Mouse (Mus musculus): ENCODE measurements around the gene Dock1.

Dock1 gene

DNA sequence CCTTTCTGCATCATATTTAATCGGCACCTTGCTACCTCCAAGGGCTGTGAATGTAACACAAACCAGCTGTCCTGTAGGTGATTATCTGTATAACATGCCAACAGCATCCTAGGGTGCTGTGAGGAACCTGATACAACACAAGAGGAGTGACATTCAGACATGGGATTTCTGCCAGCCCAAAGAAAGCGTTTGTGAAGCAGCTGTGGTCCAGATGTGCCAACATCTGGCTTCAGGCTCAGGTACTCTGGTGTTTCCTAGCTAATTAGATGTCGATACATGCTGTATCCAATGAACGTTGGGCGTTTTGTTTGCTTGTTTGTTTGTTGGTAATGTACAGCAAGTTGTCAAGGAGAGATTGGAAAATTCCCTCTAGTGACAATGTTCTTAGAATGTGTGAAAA is 487.1 kb downstream of the Dock1 start:
- DNase-seq (ENCODE audit: low spot score in 2 of 2): no peak

DNA sequence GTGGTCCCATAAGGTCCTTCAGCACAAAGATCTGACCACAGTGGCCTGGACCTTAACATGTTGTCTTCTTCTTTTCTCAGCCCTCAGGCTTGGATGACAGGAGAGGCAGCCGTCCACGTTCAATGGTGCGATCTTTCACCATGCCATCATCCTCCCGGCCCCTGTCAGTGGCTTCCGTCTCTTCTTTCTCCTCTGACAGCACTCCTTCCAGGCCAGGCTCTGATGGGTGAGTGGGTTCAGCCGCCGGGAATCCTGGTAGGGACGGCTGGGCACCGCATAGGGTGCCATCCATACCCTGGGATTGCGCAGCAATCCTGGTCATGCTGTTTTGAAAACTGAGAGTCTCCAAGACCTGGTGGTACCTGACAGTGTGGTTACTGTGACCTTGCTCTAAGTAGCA is 487.9 kb downstream of the Dock1 start:
- no peak for DNase-seq (ENCODE audit: low spot score in 2 of 2)

DNA sequence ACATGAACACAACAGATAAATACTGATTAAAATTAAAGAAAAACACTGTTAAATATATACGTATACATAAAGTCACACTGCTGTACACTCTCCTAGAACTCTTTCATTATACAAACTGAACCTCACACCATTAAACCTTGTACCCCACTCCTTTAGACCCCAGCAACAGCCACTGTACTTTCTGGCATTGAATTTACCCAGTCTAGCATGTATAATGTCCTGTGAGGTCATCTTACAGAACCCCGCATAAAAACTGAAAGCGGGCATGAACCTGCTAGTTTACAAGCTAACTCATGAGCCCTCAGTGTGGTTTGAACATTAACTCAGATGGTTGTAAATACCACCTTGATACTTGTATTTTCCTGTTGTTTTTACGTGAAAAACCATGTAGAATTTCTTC is 489.2 kb downstream of the Dock1 start:
- DNase-seq (ENCODE audit: low spot score in 2 of 2): no peak

DNA sequence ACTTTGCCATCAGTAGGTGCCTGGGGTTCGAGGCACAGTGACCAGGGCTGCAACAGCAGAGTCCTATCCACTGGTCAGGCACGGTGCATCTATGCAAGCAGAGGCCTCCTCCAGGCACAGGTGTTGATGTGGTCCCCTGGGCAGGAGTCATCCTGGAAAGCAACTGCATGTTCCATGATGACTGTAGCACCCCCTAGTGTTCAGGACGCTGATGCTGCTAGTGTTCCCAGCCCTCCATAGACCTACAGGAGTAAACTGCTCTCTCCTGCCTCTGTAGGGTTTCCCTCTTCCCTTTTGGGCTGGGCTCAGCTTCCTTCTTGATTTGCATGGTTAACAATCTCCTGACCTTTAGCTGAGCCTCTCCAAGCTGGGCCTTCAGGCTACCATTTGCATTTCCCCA is 494.7 kb downstream of the Dock1 start:
- no peak for DNase-seq (ENCODE audit: low spot score in 2 of 2)

DNA sequence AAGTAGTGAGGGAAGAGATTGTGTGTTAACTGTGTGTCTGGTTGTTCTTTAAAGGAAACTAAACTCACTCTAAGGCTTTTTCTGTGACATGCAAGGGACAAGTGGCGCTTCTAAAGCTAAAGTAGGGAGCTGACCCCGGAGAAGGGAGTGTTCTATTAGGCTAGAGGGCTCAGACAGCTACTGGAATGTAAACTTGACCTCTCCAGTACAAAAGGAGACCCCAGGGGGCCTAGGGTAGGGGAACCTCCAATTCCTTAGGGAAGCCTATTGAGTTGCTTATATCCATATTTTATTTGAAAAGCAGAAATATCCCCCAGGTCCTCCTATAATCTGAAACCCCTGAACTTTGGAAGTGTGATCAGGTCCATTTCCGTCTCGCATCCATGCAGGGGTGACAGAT is 499.5 kb downstream of the Dock1 start:
- DNase-seq (ENCODE audit: low spot score in 2 of 2): no peak

DNA sequence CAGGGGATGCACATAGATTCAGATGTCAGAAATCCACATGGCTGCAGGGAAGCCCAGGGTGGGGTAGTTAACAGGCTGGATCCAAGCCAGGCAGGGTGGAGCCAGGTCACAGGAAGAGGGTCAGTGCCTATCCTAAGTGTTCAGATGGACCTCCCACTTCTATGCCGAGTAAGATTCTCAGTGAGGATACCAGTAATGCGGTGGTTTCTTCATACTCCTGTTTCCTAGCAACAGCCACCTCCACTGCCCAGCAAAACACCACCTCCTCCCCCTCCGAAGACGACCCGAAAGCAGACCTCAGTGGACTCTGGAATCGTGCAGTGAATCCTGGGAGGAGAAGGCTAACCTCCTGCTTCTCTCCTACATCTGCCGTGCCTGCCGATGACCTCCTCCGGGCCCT is 501.8 kb downstream of the Dock1 start:
- DNase-seq (ENCODE audit: low spot score in 2 of 2): no peak

DNA sequence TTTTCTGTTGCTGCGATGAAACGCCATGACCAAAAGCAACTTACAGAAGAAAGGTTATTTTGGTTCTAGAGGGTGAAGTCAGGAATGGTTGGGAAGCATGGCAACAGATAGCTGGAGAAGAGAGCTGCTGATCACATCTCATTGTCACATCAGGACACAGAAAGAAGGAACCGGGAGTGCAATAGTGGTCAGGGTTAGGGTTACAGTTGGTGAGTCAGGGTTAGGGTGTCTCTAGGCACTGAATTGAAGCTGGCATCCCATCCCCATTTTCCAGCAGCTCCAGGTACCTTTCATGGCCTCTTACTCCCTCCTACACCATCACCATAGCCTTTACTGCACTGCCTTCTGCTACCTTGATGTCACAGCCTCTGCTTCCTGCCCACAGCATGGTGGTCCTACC is 523.7 kb downstream of the Dock1 start:
- DNase-seq (ENCODE audit: low spot score in 2 of 2): no peak

DNA sequence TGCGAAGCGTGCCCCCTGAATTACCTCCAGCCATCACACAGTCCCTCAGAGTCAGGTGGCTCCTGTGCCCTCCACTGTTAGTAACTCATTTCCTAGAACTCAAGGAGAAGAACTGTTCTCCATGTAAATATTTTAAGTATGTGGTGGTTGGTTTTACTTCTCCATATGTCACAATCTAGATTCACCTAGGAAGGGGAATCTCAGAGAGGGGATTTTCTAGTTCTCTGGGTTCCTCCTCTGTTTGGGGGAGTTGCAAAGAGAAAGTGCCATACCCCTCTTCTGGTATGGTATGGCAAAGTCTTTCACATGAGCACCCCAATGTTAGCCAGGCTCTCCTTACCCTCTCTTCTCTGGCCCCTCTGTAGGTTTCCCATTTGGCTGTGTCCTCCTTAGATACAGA is 525.2 kb downstream of the Dock1 start:
- DNase-seq (ENCODE audit: low spot score in 2 of 2): no peak

DNA sequence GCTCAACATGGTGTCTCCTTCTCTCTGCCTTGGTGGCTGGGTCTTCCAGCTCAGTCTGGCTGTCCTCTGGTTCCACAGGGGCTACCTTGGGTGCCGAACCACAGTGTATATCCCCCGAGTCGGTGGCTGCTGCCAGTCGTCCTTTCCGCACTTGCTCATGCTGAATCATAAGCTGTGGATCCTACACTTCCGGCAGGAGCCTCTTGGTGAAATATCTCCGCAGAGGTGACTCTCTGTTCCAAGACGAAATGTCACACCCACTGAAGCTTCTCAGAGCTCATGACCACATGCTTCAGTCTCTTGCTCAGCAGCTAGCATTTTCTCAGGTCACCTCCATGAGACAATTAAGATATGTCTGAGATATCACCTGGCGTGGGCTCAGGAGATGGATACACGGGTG is 526.4 kb downstream of the Dock1 start:
- no peak for DNase-seq (ENCODE audit: low spot score in 2 of 2)

DNA sequence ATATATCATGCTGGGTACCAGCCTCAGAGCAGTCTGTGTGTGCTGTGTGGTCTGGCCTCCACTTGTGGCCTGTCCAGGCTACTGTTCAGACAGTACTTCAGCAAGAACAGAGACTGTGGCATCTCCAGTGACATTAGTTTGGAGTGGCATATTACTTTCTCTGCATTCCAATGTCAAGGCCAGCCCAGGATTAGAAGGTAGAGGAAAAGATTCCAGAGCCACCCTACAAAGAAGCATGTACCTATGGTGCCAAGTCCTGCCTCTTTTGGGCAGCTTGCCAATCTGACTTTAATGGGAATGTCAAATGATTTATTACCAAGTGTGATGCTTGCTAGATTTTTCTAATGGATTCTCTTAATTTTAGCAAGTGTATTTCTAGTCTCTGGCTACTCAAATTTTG is 533.5 kb downstream of the Dock1 start:
- DNase-seq (ENCODE audit: low spot score in 2 of 2): no peak

DNA sequence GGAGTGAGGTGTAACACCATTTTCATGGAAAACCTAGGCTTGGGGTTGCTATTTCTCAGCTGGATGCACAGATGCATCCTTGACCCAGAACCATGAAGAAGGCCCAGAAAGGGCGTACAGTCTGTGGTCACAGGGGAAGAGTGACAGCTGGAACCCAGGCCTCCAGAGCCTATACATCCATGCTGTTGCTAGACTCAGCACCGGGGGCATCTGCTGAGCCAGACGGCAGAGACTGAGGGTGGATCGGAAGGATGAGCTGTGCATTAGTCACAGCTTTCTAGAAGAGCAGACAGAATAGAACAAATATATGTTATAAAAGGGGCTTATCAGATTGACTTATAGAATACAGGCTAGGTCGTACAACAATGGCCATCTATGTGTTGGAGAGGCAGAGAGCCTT is 534.7 kb downstream of the Dock1 start:
- DNase-seq (ENCODE audit: low spot score in 2 of 2): no peak

DNA sequence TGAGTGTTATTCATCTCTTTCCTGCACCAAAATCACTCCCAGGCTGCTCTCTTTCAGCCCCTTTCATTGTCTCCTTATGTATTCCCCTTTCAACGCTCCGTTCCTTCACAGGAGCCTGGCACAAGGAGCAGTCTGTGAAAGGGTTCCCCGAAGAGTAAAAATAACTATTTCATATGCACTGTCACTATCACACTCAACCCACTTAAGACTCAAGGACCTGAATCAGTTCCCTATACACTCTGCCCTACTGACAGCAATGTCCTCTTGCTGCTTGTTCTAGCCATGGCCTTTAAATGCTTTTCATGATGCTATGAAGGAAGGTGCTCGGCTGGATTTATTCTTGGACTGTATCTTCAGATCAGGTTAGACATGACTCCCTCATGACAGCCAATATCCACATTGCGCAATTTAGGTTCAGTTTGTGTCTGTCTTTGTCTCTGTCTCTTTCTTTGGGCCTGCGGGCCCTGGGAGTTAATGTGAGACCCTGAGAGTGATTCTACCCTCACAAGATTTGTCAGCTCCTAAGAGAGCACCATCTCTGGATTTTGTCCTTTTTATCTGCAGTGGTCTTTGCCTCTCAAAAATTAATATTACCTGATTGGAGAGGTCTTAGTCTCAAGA is 538.6 kb downstream of the Dock1 start:
- DNase-seq (ENCODE audit: low spot score in 2 of 2): no peak

DNA sequence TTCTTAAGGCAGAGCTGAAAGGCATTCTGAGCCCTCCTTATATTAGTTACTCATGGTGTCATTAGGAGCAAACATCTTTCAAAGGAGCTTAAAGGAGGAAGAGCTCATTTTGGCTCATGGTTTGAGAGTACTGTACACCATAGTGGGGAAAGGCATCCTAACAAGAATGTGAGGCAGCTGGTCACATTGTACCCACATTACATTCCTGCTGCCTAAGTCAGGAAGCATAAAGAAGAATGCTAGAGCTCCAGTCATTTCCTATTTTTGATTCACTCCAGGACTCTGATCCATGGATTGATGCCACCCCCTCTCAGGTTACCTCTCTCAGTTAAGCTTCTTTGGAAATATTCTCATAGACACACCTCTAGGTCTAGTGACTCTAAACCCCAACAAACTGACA is 539.8 kb downstream of the Dock1 start:
- DNase-seq (ENCODE audit: low spot score in 2 of 2): no peak

DNA sequence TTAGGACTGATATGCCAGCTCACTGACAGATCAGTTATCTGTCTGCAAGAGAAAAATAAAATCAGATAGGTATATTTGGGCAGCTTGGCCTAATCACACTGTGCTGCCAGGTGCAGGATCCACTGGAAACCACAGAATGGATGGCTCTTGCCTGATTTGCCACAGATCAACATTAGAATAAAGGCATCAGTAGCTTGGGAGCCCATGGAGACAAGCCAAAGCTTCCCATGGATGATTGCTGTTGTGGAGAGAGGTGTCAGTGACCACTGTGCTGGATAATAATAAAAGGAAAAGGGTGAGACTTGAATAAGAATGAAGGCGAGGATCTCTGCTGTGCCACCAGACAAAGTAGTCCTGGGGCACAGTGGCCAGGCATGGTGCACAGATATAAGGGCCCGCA is 540.4 kb downstream of the Dock1 start:
- DNase-seq (ENCODE audit: low spot score in 2 of 2): no peak

DNA sequence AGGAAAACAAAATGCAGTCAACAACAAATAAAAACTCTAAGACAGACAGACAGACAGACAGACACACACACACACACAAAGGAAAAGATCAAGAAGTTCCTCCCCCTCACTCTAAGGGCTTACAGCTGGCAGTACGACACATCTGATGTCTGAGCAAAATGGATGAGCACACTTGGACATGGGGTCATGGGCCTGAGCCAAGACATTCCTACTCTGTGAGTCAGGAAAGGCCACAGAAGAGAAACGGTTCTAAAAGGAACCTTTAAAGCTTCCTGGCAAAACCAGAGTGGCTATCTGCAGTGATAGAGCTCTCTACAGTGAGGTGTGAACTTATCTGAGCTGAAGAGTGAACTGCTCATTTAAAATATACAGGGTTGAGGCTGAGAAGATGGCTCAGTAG is 542.1 kb downstream of the Dock1 start:
- no peak for DNase-seq (ENCODE audit: low spot score in 2 of 2)

DNA sequence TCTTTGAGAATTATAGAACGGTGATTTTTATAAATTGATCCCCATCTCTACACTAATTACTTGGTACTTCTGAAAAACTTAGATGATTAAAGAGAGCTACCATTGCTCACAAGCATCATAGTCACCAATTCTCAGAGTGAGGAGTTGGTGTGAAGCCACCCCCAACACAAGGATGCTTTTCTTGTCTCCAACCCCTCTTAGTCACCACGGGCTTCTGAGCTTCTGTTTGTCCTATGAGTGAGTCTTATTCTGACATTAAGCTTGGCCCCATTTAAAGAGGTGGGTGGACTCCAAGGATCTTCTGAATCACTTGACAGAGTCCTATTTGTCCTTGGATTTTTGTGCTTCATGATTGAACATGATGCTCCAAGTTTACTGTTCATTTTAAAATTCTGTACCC is 551.0 kb downstream of the Dock1 start:
- DNase-seq (ENCODE audit: low spot score in 2 of 2): no peak
